ENCODE assay signal across 7 mouse cellular contexts in the genomic region with DNA sequence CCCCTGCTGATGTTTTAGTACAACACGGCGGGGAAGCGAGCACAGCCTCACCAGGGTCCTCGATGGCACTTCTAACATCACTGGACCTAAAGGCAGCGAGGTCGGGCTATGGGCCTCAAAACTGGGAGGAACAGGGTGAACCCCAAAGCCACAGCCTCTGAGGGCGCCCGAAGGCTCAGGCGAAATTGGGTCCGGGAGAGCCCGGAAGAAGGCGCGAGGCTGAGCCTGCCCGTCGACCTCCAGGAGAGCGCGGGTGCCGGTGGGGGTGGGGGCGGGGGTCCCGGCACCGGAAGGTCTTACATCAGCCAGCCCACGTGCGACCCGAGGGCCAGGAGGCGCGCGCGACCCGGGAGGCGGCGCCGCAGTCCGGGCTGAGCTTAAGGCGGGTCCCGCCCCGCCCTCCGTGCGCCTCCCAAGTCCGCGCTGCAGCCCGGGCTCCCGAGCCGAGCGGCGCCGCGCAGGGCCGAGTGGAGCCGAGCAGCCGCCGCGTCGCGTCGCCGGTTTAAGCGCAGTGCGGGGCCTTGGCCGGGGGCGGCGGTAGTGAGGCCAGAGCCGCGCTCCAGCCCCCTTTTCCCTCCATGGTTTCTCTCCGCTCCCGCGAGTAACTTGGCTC. TPM values are rescaled to one million over a fixed set of nuclear protein-coding genes. Genes with fewer than 3 reads are reported as not detected.
DNase-seq lines count a peak whose midpoint lies in the region; ATAC-seq lines count a peak whose summit lies in the region.

Gene Anp32b (plus strand): TSS at position 384 of the 613 bp plus-strand sequence.

- H3K27ac ChIP-seq in intestine, embryonic 16.5 days (ENCODE audit: low read length): peak within 1 kb of the TSS; percentile 99
- H3K27ac ChIP-seq in midbrain, embryonic 11.5 days (ENCODE audit: low read depth, low read length): peak within 1 kb of the TSS; percentile 98

- H3K9ac ChIP-seq in intestine, embryonic 16.5 days (ENCODE audit: low read depth, low read length): peak within 1 kb of the TSS; percentile 99
- H3K9ac ChIP-seq in midbrain, embryonic 11.5 days (ENCODE audit: low read length): peak within 1 kb of the TSS; percentile 99

- peak; percentile 96 for ATAC-seq in intestine, embryonic 16.5 days
- ATAC-seq in midbrain, embryonic 11.5 days (ENCODE audit: low FRiP score): peak; percentile 94

- peak; percentile 96 for DNase-seq in adrenal gland, adult 18-20 months (ENCODE audit: low spot score in 2 of 2)
- peak; percentile 98 for DNase-seq in embryo, embryonic 11 days
- DNase-seq in gastrocnemius, postnatal 36 days: peak; percentile 87 to 89
- peak; percentile 92 for DNase-seq in left cerebral cortex, postnatal 36 days (ENCODE audit: low spot score in 2 of 2)
- peak; percentile 100 for DNase-seq in midbrain, embryonic 11.5 days (ENCODE audit: low spot score, missing footprints)
- DNase-seq in skeletal muscle tissue, adult 2 months (ENCODE audit: low read depth, low spot score): peak; percentile 89

- peak within 1 kb of the TSS; percentile 92 for H3K4me2 ChIP-seq in intestine, embryonic 16.5 days (ENCODE audit: low read depth, low read length)
- H3K4me2 ChIP-seq in midbrain, embryonic 11.5 days: peak within 1 kb of the TSS; percentile 79

- peak within 1 kb of the TSS; percentile 93 for H3K4me3 ChIP-seq in intestine, embryonic 16.5 days (ENCODE audit: low read length)
- H3K4me3 ChIP-seq in midbrain, embryonic 11.5 days (ENCODE audit: low read depth, low read length): peak within 1 kb of the TSS; percentile 98

- intact Hi-C loops in gastrocnemius, postnatal 36 days (cut with DNase I): no loop called here
- intact Hi-C loops in left cerebral cortex, postnatal 36 days (cut with DNase I): loop anchor here (1.0 kb wide), 1 partner anchor 61 kb away; the partner anchor contains the start of gene Trmo

- under 1% methylated on average over 58 of the region's 66 CpGs for WGBS in intestine, embryonic 16.5 days
- under 1% methylated on average over 49 of the region's 66 CpGs for WGBS in midbrain, embryonic 11.5 days

- H3K4me1 ChIP-seq in intestine, embryonic 16.5 days (ENCODE audit: control insufficient read depth, insufficient read depth, low read length): peaks cover 28% of the 10 kb centered on the region
- H3K4me1 ChIP-seq in midbrain, embryonic 11.5 days (ENCODE audit: control insufficient read depth, insufficient read depth, low read length): peaks cover 20% of the 10 kb centered on the region

- H3K9me3 ChIP-seq in intestine, embryonic 16.5 days (ENCODE audit: control insufficient read depth, low read length): no peaks in the 10 kb centered on the region
- no peaks in the 10 kb centered on the region for H3K9me3 ChIP-seq in midbrain, embryonic 11.5 days (ENCODE audit: control insufficient read depth, low read length)

- no peaks in the 10 kb centered on the region for H3K27me3 ChIP-seq in intestine, embryonic 16.5 days (replicated peaks; ENCODE audit: control insufficient read depth, insufficient read depth, low read length)
- no peaks in the 10 kb centered on the region for H3K27me3 ChIP-seq in midbrain, embryonic 11.5 days (ENCODE audit: control insufficient read depth, insufficient read depth, low read length)

- no peaks in the 10 kb centered on the region for H3K36me3 ChIP-seq in intestine, embryonic 16.5 days (ENCODE audit: control insufficient read depth, insufficient read depth, low read length)
- no peaks in the 10 kb centered on the region for H3K36me3 ChIP-seq in midbrain, embryonic 11.5 days (ENCODE audit: control insufficient read depth, insufficient read depth, low read length)

RNA-seq across cellular contexts. Expression of gene Anp32b, which starts in this region (rescaled TPM):
- 100 to 1,000 TPM in 1 of 2 experiments, 10 to 100 TPM in 1; 90.3 to 111 TPM for total RNA-seq in adrenal gland, adult 18-20 months (2021)
- total RNA-seq in gastrocnemius, postnatal 36 days (2021): 10 to 100 TPM; 54.4 to 64.0 TPM
- polyA plus RNA-seq in intestine, embryonic 16.5 days (2015; fragmentation: Nextera tagmentation; extraction: Ambion mirVana): 185 and 206 TPM in 2 replicates
- 10 to 100 TPM; 38.3 to 47.4 TPM for total RNA-seq in left cerebral cortex, postnatal 36 days (2021)
- polyA plus RNA-seq in midbrain, embryonic 11.5 days (2014; fragmentation: Nextera tagmentation; extraction: Ambion mirVana): 285 and 311 TPM in 2 replicates

Comparison
In these comparisons a context has a peak if more than half of its experiments do, and no peak if none do; other contexts are left out.
1. Peak in every context shown above with its lines: DNase-seq, ATAC-seq, H3K4me3 ChIP-seq and H3K27ac ChIP-seq.